Mouse (Mus musculus): Measurements from ENCODE around the gene Palld. TPM values are rescaled to one million over a fixed set of nuclear protein-coding genes. Genes with fewer than 3 reads are reported as not detected.

The Palld gene
- total RNA-seq, 2 experiments from 2014 or later = 66.8 to 71.5 TPM

DNA sequence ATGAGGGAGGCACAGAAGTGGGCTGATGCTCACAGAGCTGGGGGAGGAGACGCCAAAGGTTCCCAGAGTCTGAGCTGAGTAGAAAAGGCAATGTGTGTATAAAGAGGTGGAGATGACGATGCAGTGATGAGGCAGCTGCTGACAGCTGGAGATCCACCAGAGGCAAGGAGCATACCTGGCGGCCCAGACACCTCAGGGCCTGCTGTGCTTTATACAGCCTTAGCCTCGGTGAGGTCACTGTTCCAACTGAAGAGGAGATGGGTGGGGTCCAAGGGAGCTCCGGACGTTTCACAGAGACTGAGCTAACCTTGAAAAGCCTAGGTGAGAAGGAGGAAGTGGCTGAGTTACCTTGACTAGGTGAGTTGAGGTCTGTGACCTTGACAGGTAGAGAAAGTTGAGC is 256.8 kb downstream of the Palld start:
- no peak for DNase-seq
- no peak for TF ChIP-seq CTCF (IDR thresholded peaks at IDR 0.05)
- no peak overlapping the region for H3K4me3 ChIP-seq
- intact Hi-C loops (cut with DNase I) = no loop called here
- no peak overlapping the region for H3K27ac ChIP-seq

DNA sequence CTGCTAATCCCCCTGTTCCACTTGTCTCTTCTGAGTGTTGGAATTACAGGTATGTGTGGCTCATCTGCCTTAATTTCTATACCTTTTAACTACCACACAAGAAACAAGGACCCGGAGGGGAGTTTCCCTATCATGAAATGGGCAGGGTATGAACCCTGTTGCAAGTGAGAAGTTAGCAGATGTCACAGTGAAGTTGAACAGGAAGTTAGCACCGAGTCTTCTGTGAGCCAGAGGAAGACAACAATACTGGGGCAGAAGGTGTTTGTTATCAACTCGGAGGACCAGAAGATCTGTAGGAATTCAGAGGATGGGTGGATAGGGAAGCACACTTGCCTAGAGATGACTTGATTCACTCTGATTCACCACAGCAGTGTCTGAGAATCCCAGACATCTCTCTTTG is 259.3 kb downstream of the Palld start:
- no peak for TF ChIP-seq CTCF (IDR thresholded peaks at IDR 0.05)
- H3K27ac ChIP-seq = peak overlapping the region; percentile 44; the same call in 1 of the 2 replicates
- DNase-seq = no peak
- no peak overlapping the region for H3K4me3 ChIP-seq
- intact Hi-C loops (cut with DNase I) = no loop called here

- peak; percentile 56 for DNase-seq
- TF ChIP-seq CTCF (IDR thresholded peaks at IDR 0.05) = no peak
- H3K27ac ChIP-seq = peak overlapping the region; percentile 50
- intact Hi-C loops (cut with DNase I) = no loop called here
- no peak overlapping the region for H3K4me3 ChIP-seq
Measured at GRCm38 (mm10) chr8:61642358-61642847, 260.1 kb downstream of the Palld start.

GRCm38 (mm10) chr8:61639596-61639995 is 262.9 kb downstream of the Palld start:
- no peak for DNase-seq
- intact Hi-C loops (cut with DNase I) = no loop called here

GRCm38 (mm10) chr8:61639008-61639407 is 263.5 kb downstream of the Palld start:
- intact Hi-C loops (cut with DNase I) = no loop called here
- no peak for TF ChIP-seq CTCF (IDR thresholded peaks at IDR 0.05)
- H3K4me3 ChIP-seq = no peak overlapping the region
- 0 out of 2 replicates have a peak overlapping the region, but pooled peaks have one; percentile 38 for H3K27ac ChIP-seq
- DNase-seq = no peak

More at GRCm38 (mm10) chr8:61639596-61639995, 262.9 kb downstream of the Palld start:
- no peak for TF ChIP-seq CTCF (IDR thresholded peaks at IDR 0.05)
- Histone ChIP-seq H3K27ac (no peak overlapping the region), H3K4me3 (no peak overlapping the region)

DNA sequence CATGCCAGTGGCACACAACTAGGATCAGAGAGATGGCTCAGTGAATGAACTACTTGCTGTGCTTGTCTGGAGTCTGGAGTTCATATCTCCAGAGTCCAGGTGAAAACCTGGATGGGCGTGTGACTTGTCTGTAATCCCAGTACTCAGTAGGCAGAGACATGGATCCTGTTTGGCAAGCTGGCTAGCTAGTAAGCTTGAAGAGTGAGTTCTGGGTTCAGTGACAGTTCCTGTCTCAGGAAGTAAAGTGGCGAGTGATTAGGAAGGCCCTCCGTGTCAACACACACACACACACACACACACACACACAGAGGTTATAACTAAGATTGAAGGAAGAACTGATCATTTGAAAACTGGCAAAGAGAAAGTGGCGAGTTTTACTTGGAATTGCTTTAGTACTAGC is 264.8 kb downstream of the Palld start:
- TF ChIP-seq CTCF (IDR thresholded peaks at IDR 0.05) = no peak
- H3K4me3 ChIP-seq = no peak overlapping the region
- no peak overlapping the region for H3K27ac ChIP-seq
- no peak for DNase-seq
- intact Hi-C loops (cut with DNase I) = no loop called here

GRCm38 (mm10) chr8:61634811-61635210 is 267.7 kb downstream of the Palld start:
- no peak for TF ChIP-seq CTCF (IDR thresholded peaks at IDR 0.05)
- Histone ChIP-seq H3K27ac (no peak overlapping the region), H3K4me3 (no peak overlapping the region)
- DNase-seq = no peak
- intact Hi-C loops (cut with DNase I) = no loop called here

GRCm38 (mm10) chr8:61632331-61632730 is 270.2 kb downstream of the Palld start:
- Histone ChIP-seq H3K27ac (no peak overlapping the region), H3K4me3 (no peak overlapping the region)
- DNase-seq = no peak
- intact Hi-C loops (cut with DNase I) = no loop called here
- TF ChIP-seq CTCF (IDR thresholded peaks at IDR 0.05) = no peak

- no peak for TF ChIP-seq CTCF (IDR thresholded peaks at IDR 0.05)
- no peak overlapping the region for H3K27ac ChIP-seq
- H3K4me3 ChIP-seq = no peak overlapping the region
- intact Hi-C loops (cut with DNase I) = no loop called here
- no peak for DNase-seq
Measured at GRCm38 (mm10) chr8:61629631-61629968, 272.9 kb downstream of the Palld start.

DNA sequence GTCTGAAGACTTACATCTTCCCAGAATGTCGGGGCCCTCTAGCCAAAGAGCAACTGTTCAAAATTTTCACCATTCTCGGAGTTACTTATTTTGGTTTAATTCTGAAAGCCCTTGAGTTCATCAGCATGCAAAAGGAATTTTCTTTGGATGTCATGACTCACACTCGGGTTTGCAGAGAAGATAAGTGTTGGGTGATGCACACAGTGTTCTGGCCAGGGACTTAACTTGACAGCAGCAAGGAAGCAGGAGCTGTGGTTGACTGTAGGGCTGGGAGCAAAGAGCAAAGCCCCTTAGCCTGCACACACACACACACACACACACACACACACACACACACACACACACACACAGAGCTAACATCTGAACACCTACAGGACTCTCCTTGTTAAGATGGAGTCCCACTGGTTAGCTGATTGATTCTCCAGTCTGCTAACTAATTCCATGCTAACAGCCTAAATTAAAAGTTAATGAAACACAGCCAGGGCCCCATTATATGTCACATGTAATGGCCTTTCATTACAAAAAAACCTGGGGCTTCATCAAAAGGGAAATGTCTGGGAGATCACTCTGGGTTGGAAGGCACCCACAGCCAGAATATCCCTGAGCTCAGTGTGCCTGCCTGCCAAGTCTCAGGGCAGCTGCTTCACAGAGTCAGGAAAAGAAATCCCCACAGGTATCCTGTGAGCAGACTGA is 273.4 kb downstream of the Palld start:
- TF ChIP-seq CTCF (IDR thresholded peaks at IDR 0.05) = no peak
- intact Hi-C loops (cut with DNase I) = no loop called here
- no peak for DNase-seq
- no peak overlapping the region for H3K4me3 ChIP-seq
- no peak overlapping the region for H3K27ac ChIP-seq

DNA sequence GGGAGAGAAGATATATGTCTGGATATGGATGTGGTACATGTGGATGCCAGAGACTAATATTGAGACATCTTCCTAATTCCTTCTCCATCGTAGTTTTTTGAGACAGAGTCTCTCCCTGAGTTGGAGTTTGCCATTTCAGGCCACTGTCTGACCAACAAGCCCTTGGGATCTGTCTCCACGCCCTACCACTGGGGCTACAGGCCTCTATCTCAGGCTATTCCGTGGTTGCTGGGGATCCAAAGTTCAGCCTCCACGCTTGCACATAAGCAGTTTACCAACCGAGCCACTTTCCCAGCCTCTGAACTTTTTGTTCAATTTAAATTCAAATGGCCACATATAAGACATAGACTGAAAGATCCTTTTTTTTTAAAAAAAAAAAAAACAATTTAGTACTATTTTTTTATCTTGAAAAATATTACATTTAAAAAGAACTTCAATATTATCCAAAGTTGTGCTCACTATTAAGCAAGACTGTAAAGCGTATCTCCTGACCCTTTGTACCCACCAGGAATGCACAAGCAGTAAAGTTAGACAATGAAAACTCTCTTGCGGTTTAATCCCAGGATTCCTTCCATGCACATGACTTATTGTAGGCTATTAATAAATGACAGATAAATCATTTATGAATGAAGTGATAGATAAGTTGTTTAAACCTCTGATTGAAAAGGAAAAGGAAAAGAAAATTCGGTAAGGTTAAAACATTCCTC is 276.1 kb downstream of the Palld start:
- Histone ChIP-seq H3K27ac (no peak overlapping the region), H3K4me3 (no peak overlapping the region)
- intact Hi-C loops (cut with DNase I) = no loop called here
- no peak for TF ChIP-seq CTCF (IDR thresholded peaks at IDR 0.05)
- no peak for DNase-seq

GRCm38 (mm10) chr8:61625656-61626210 is 276.8 kb downstream of the Palld start:
- intact Hi-C loops (cut with DNase I) = no loop called here
- no peak overlapping the region for H3K4me3 ChIP-seq
- H3K27ac ChIP-seq = no peak overlapping the region
- no peak for TF ChIP-seq CTCF (IDR thresholded peaks at IDR 0.05)
- no peak for DNase-seq

All from gastrocnemius, adult 2 months (tissue).